Mouse (Mus musculus): ENCODE measurements around the gene Csnk2b. TPM values are rescaled to one million over a fixed set of nuclear protein-coding genes. Genes with fewer than 3 reads are reported as not detected.

Csnk2b gene
- polyA plus RNA-seq, 1 experiment from 2014 or later, result 303 TPM

DNA sequence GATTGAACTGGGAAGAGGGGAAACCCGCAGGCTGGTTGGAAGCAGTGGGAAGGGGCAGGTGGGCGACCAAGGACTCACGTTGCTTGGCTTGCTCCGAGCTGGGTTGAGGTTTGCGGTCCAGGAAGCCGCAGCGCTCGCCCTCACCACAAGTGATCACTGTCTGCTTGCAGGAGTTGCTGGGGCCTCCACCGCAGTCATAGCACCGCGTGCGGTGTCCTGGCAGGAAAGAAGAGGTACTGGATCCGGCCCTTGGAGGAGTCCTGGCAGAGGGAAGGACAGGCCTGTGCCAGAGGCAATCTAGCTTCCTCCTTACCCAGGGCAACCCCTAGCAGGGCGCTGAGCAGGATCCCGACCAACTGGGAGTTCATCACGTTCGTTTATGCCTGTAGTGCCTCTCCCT is 47.8 kb downstream of the Csnk2b start:
- H3K27me3 ChIP-seq (ENCODE audit: poor library complexity, severe bottlenecking), result peaks cover 30% of the 10 kb centered on the region
- 57% methylated on average over 17 of the region's 17 CpGs for WGBS
- no peak for DNase-seq (ENCODE audit: extremely low spot score, low spot score)
- no peaks in the 10 kb centered on the region for H3K9me3 ChIP-seq
- no peak overlapping the region for H3K4me3 ChIP-seq
- no peaks in the 10 kb centered on the region for H3K36me3 ChIP-seq (replicated peaks)
- H3K4me1 ChIP-seq, result peaks cover 28% of the 10 kb centered on the region
- 0 out of 2 replicates have a peak overlapping the region, but pooled peaks have one; percentile 9 for H3K27ac ChIP-seq

DNA sequence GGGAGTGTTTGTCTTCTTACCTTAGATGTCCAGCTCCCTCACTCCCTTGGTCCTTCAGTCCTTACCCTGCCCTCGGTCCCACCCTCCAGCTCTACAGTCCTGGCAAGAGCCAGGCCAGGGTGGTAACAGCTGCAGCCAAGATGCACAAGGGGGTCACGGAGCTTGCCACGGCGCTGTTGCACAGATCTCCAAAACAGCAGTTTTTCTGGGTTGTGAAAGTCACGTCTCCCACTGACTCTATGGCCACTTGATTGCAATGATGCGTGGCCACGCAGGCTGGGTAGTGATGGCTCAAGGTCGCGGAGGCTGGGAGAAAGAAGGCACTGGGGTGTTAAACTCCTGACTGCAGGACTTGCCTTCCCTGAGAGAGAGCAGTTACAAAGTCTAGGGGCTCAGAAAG is 50.4 kb downstream of the Csnk2b start:
- no peak for DNase-seq (ENCODE audit: extremely low spot score, low spot score)
- 89% methylated on average over 9 of the region's 9 CpGs for WGBS
- H3K4me3 ChIP-seq, result no peak overlapping the region
- peaks cover 9% of the 10 kb centered on the region for H3K4me1 ChIP-seq
- no peaks in the 10 kb centered on the region for H3K9me3 ChIP-seq
- no peak overlapping the region for H3K27ac ChIP-seq
- peaks cover 33% of the 10 kb centered on the region for H3K27me3 ChIP-seq (ENCODE audit: poor library complexity, severe bottlenecking)
- H3K36me3 ChIP-seq (replicated peaks), result no peaks in the 10 kb centered on the region

DNA sequence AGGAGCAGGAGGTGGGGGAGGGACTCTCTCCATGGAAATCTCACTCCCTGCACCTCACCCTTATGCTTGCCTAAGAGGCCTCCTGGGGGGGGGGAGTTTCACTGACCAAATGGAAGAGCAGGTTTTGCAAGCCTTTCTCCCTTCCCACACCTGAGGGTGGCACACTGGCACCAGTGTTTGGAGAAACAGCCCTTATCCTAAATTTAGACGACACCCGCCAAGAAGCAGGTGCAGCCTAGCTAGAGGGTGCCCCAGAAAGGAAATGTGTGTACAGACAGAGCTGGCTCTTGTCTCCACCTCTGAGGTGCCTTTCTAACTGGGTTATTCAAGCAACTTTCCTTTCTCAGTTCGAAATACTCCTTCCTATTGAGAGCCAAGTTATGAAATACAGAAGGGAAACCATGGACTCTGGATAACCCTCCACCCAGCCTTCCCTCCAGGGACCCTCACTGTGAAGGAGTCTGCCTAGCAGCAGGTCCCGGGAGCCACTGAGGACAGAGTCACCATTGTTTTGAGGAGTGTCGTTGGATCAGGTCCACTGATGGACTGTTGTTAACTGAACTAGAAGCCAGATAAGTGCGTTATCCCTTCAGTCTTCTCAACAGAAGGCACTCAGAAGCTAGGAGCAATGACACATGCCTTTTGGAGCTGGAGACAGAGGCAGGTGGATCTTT is 51.2 kb downstream of the Csnk2b start:
- Histone ChIP-seq H3K27ac (no peak overlapping the region), H3K36me3 (replicated peaks) (no peaks in the 10 kb centered on the region), H3K27me3 (ENCODE audit: poor library complexity, severe bottlenecking) (peaks cover 41% of the 10 kb centered on the region), H3K4me1 (peaks cover 8% of the 10 kb centered on the region), H3K9me3 (no peaks in the 10 kb centered on the region), H3K4me3 (no peak overlapping the region; the same call in 1 of the 2 replicates)
- 65% methylated on average over 6 of the region's 6 CpGs for WGBS
- no peak for DNase-seq (ENCODE audit: extremely low spot score, low spot score)

DNA sequence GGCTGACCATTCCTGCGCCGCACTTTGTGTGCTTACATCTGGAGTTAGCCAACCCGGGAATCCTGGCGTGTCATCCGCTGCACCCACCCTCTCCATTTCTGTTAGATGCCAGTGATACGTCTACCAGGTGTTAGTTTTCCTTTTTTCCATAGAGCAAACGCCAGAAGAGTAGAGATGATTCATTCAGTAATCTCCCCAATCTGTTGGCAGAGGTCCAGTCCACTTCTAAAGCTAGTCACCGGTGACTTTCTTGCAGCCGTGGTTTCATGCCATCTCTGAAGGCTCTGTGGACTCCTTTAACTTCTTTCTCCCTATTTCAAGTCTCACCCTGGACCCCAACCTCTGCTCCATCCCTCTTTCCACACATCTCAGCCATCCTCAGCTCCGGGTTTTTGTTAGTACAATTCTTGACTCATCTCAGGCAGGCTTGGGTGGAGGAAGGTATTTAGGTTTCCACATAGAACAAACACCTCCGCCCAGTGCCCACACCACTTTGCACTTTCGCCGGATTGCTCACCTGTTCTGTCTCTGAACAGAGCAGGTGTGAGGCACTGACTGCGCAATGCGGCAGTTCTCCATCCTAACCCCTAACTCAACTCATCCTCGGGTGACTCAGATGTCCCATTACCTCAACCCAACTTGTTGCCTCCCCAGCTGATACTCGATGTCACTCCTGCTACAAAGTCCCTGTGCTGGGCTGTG is 53.5 kb downstream of the Csnk2b start:
- no peaks in the 10 kb centered on the region for H3K9me3 ChIP-seq
- 89% methylated on average over 17 of the region's 17 CpGs for WGBS
- no peak overlapping the region for H3K4me3 ChIP-seq
- DNase-seq (ENCODE audit: extremely low spot score, low spot score), result no peak
- 0 out of 2 replicates have a peak overlapping the region, but pooled peaks have one; percentile 6 for H3K27ac ChIP-seq
- peaks cover 64% of the 10 kb centered on the region for H3K27me3 ChIP-seq (ENCODE audit: poor library complexity, severe bottlenecking)
- H3K36me3 ChIP-seq (replicated peaks), result peaks cover 2% of the 10 kb centered on the region
- H3K4me1 ChIP-seq, result peaks cover 24% of the 10 kb centered on the region

Other genes starting within 250 kb of the Csnk2b start
- gene Zbtb12, start 242.6 kb downstream of the Csnk2b start, polyA plus RNA-seq (2016; fragmentation: Nextera tagmentation; extraction: Ambion mirVana), result 6.6 and 7.0 TPM in 2 replicates
- 0.05 and 0.11 TPM in 2 replicates for gene Gm20547, start 240.0 kb downstream of the Csnk2b start, polyA plus RNA-seq (2016; fragmentation: Nextera tagmentation; extraction: Ambion mirVana)
- gene C2, start 223.8 kb downstream of the Csnk2b start, polyA plus RNA-seq (2016; fragmentation: Nextera tagmentation; extraction: Ambion mirVana), result 0.83 and 1.7 TPM in 2 replicates
- 93.3 and 98.8 TPM in 2 replicates for gene Ehmt2, start 223.6 kb downstream of the Csnk2b start, polyA plus RNA-seq (2016; fragmentation: Nextera tagmentation; extraction: Ambion mirVana)
- gene Slc44a4, start 207.6 kb downstream of the Csnk2b start, polyA plus RNA-seq (2016; fragmentation: Nextera tagmentation; extraction: Ambion mirVana), result 0.06 and 0.11 TPM in 2 replicates
- gene Neu1, start 190.8 kb downstream of the Csnk2b start, polyA plus RNA-seq (2016; fragmentation: Nextera tagmentation; extraction: Ambion mirVana), result 18.2 and 18.8 TPM in 2 replicates
- gene Hspa1b, start 162.8 kb downstream of the Csnk2b start, polyA plus RNA-seq (2016; fragmentation: Nextera tagmentation; extraction: Ambion mirVana), result 0.07 TPM in 1 of 2 replicates, not detected in the other
- not detected in 2 replicates for gene Gm20481, start 152.1 kb downstream of the Csnk2b start, polyA plus RNA-seq (2016; fragmentation: Nextera tagmentation; extraction: Ambion mirVana)
- gene Hspa1a, start 149.9 kb downstream of the Csnk2b start, polyA plus RNA-seq (2016; fragmentation: Nextera tagmentation; extraction: Ambion mirVana), result 0.94 and 2.1 TPM in 2 replicates
- gene Hspa1l, start 149.3 kb downstream of the Csnk2b start, polyA plus RNA-seq (2016; fragmentation: Nextera tagmentation; extraction: Ambion mirVana), result 1.1 TPM in 2 replicates
- 363 and 375 TPM in 2 replicates for gene Lsm2, start 140.2 kb downstream of the Csnk2b start, polyA plus RNA-seq (2016; fragmentation: Nextera tagmentation; extraction: Ambion mirVana)
- 229 and 234 TPM in 2 replicates for gene Vars, start 121.1 kb downstream of the Csnk2b start, polyA plus RNA-seq (2016; fragmentation: Nextera tagmentation; extraction: Ambion mirVana)
- gene Vwa7, start 105.5 kb downstream of the Csnk2b start, polyA plus RNA-seq (2016; fragmentation: Nextera tagmentation; extraction: Ambion mirVana), result 0.19 and 0.22 TPM in 2 replicates
- gene Sapcd1, start 94.0 kb downstream of the Csnk2b start, polyA plus RNA-seq (2016; fragmentation: Nextera tagmentation; extraction: Ambion mirVana), result 3.0 and 4.1 TPM in 2 replicates
- gene Msh5, start 75.3 kb downstream of the Csnk2b start, polyA plus RNA-seq (2016; fragmentation: Nextera tagmentation; extraction: Ambion mirVana), result 4.3 and 5.1 TPM in 2 replicates
- gene Clic1, start 72.1 kb downstream of the Csnk2b start, polyA plus RNA-seq (2016; fragmentation: Nextera tagmentation; extraction: Ambion mirVana), result 174 and 179 TPM in 2 replicates
- 414 and 441 TPM in 2 replicates for gene Ddah2, start 63.0 kb downstream of the Csnk2b start, polyA plus RNA-seq (2016; fragmentation: Nextera tagmentation; extraction: Ambion mirVana)
- gene Ly6g6c, start 56.7 kb downstream of the Csnk2b start, polyA plus RNA-seq (2016; fragmentation: Nextera tagmentation; extraction: Ambion mirVana), result 0.25 TPM in 1 of 2 replicates, not detected in the other
- gene Mpig6b, start 55.9 kb downstream of the Csnk2b start, polyA plus RNA-seq (2016; fragmentation: Nextera tagmentation; extraction: Ambion mirVana), result 0.59 and 0.72 TPM in 2 replicates
- 1.00 TPM in 1 of 2 replicates, not detected in the other for gene Ly6g6e, start 45.2 kb downstream of the Csnk2b start, polyA plus RNA-seq (2016; fragmentation: Nextera tagmentation; extraction: Ambion mirVana)
- gene Ly6g6d, start 44.0 kb downstream of the Csnk2b start, polyA plus RNA-seq (2016; fragmentation: Nextera tagmentation; extraction: Ambion mirVana), result 1.8 and 2.0 TPM in 2 replicates
- gene Ly6g6f, start 36.4 kb downstream of the Csnk2b start, polyA plus RNA-seq (2016; fragmentation: Nextera tagmentation; extraction: Ambion mirVana), result 0.46 and 0.69 TPM in 2 replicates
- 51.8 and 52.7 TPM in 2 replicates for gene Abhd16a, start 32.8 kb downstream of the Csnk2b start, polyA plus RNA-seq (2016; fragmentation: Nextera tagmentation; extraction: Ambion mirVana)
- not detected in 2 replicates for gene Ly6g5c, start 13.8 kb downstream of the Csnk2b start, polyA plus RNA-seq (2016; fragmentation: Nextera tagmentation; extraction: Ambion mirVana)
- 1.2 and 1.4 TPM in 2 replicates for gene Ly6g5b, start 6.6 kb downstream of the Csnk2b start, polyA plus RNA-seq (2016; fragmentation: Nextera tagmentation; extraction: Ambion mirVana)
- 33.9 and 42.2 TPM in 2 replicates for gene Gpank1, start 598 bp downstream of the Csnk2b start, polyA plus RNA-seq (2016; fragmentation: Nextera tagmentation; extraction: Ambion mirVana)
- 7.8 and 10.6 TPM in 2 replicates for gene D17H6S53E, start 4.3 kb upstream of the Csnk2b start, polyA plus RNA-seq (2016; fragmentation: Nextera tagmentation; extraction: Ambion mirVana)
- gene Apom, start 10.0 kb upstream of the Csnk2b start, polyA plus RNA-seq (2016; fragmentation: Nextera tagmentation; extraction: Ambion mirVana), result 0.74 and 0.97 TPM in 2 replicates
- 65.9 and 69.0 TPM in 2 replicates for gene Bag6, start 13.1 kb upstream of the Csnk2b start, polyA plus RNA-seq (2016; fragmentation: Nextera tagmentation; extraction: Ambion mirVana)
- gene Prrc2a, start 42.8 kb upstream of the Csnk2b start, polyA plus RNA-seq (2016; fragmentation: Nextera tagmentation; extraction: Ambion mirVana), result 195 and 200 TPM in 2 replicates
- 3.3 and 3.9 TPM in 2 replicates for gene Aif1, start 54.0 kb upstream of the Csnk2b start, polyA plus RNA-seq (2016; fragmentation: Nextera tagmentation; extraction: Ambion mirVana)
- 3.3 and 4.7 TPM in 2 replicates for gene Lst1, start 66.4 kb upstream of the Csnk2b start, polyA plus RNA-seq (2016; fragmentation: Nextera tagmentation; extraction: Ambion mirVana)
- gene Ltb, start 72.4 kb upstream of the Csnk2b start, polyA plus RNA-seq (2016; fragmentation: Nextera tagmentation; extraction: Ambion mirVana), result 0.16 and 0.32 TPM in 2 replicates
- gene Tnf, start 80.0 kb upstream of the Csnk2b start, polyA plus RNA-seq (2016; fragmentation: Nextera tagmentation; extraction: Ambion mirVana), result 0.10 TPM in 1 of 2 replicates, not detected in the other
- not detected in 2 replicates for gene Lta, start 83.3 kb upstream of the Csnk2b start, polyA plus RNA-seq (2016; fragmentation: Nextera tagmentation; extraction: Ambion mirVana)
- 0.53 TPM in 1 of 2 replicates, not detected in the other for gene Gm16181, start 98.8 kb upstream of the Csnk2b start, polyA plus RNA-seq (2016; fragmentation: Nextera tagmentation; extraction: Ambion mirVana)
- gene Atp6v1g2, start 111.6 kb upstream of the Csnk2b start, polyA plus RNA-seq (2016; fragmentation: Nextera tagmentation; extraction: Ambion mirVana), result 7.0 and 7.7 TPM in 2 replicates
- 10.0 and 11.5 TPM in 2 replicates for gene Nfkbil1, start 113.7 kb upstream of the Csnk2b start, polyA plus RNA-seq (2016; fragmentation: Nextera tagmentation; extraction: Ambion mirVana)
- 757 and 759 TPM in 2 replicates for gene Ddx39b, start 119.7 kb upstream of the Csnk2b start, polyA plus RNA-seq (2016; fragmentation: Nextera tagmentation; extraction: Ambion mirVana)
- 57.8 and 58.6 TPM in 2 replicates for gene H2-D1, start 140.7 kb upstream of the Csnk2b start, polyA plus RNA-seq (2016; fragmentation: Nextera tagmentation; extraction: Ambion mirVana)
- gene H2-Q1, start 198.4 kb upstream of the Csnk2b start, polyA plus RNA-seq (2016; fragmentation: Nextera tagmentation; extraction: Ambion mirVana), result not detected in 2 replicates
- gene H2-Q2, start 220.2 kb upstream of the Csnk2b start, polyA plus RNA-seq (2016; fragmentation: Nextera tagmentation; extraction: Ambion mirVana), result 0.26 and 0.35 TPM in 2 replicates